Mouse (Mus musculus) spleen, embryonic (tissue): ENCODE results near the gene 1110004F10Rik.

Experiments used
- CTCF ChIA-PET: fragments of 350-600 bp; sonication (Branson Sonifier 250); formaldehyde crosslinking; loops from one replicate; lab custom pipeline; 2022; lab: Charles Lee

The 1110004F10Rik gene

GRCm38 (mm10) chr7:116092710-116093465 is 53.7 kb downstream of the 1110004F10Rik start:
- CTCF ChIA-PET, result no interaction called here

GRCm38 (mm10) chr7:116093466-116093850 is 54.3 kb downstream of the 1110004F10Rik start:
- CTCF ChIA-PET, result no interaction called here

- CTCF ChIA-PET, result no interaction called here
Observed at GRCm38 (mm10) chr7:116099952-116100528, 60.8 kb downstream of the 1110004F10Rik start.

- CTCF ChIA-PET, result no interaction called here
Observed at GRCm38 (mm10) chr7:116103091-116103490, 63.9 kb downstream of the 1110004F10Rik start.

GRCm38 (mm10) chr7:116110661-116111060 is 71.5 kb downstream of the 1110004F10Rik start:
- CTCF ChIA-PET, result no interaction called here

GRCm38 (mm10) chr7:116111546-116111945 is 72.3 kb downstream of the 1110004F10Rik start:
- CTCF ChIA-PET, result interaction anchor here (1.0 kb wide), 1 partner anchor 23 kb away, joined by 6 read pairs; no protein-coding TSS in a partner anchor

GRCm38 (mm10) chr7:116115216-116115930 is 76.2 kb downstream of the 1110004F10Rik start:
- CTCF ChIA-PET, result no interaction called here

- CTCF ChIA-PET, result no interaction called here
Observed at GRCm38 (mm10) chr7:116115991-116116390, 76.8 kb downstream of the 1110004F10Rik start.

GRCm38 (mm10) chr7:116119306-116119857 is 80.2 kb downstream of the 1110004F10Rik start:
- CTCF ChIA-PET, result interaction anchor here (0.8 kb wide), 1 partner anchor 358 kb away, joined by 4 read pairs; no protein-coding TSS in a partner anchor

GRCm38 (mm10) chr7:116120737-116121136 is 81.5 kb downstream of the 1110004F10Rik start:
- CTCF ChIA-PET, result no interaction called here

- CTCF ChIA-PET, result no interaction called here
Observed at GRCm38 (mm10) chr7:116121202-116121601, 82.0 kb downstream of the 1110004F10Rik start.

- CTCF ChIA-PET, result no interaction called here
Observed at GRCm38 (mm10) chr7:116122981-116123596, 83.9 kb downstream of the 1110004F10Rik start.

- CTCF ChIA-PET, result no interaction called here
Observed at GRCm38 (mm10) chr7:116123597-116123985, 84.4 kb downstream of the 1110004F10Rik start.

GRCm38 (mm10) chr7:116124057-116124456 is 84.9 kb downstream of the 1110004F10Rik start:
- CTCF ChIA-PET, result no interaction called here

- CTCF ChIA-PET, result no interaction called here
Observed at GRCm38 (mm10) chr7:116125671-116126070, 86.5 kb downstream of the 1110004F10Rik start.

GRCm38 (mm10) chr7:116127052-116127451 is 87.9 kb downstream of the 1110004F10Rik start:
- CTCF ChIA-PET, result no interaction called here

- CTCF ChIA-PET, result no interaction called here
Observed at GRCm38 (mm10) chr7:116128286-116128685, 89.1 kb downstream of the 1110004F10Rik start.

- CTCF ChIA-PET, result no interaction called here
Observed at GRCm38 (mm10) chr7:116129374-116129773, 90.2 kb downstream of the 1110004F10Rik start.

GRCm38 (mm10) chr7:116131390-116131789 is 92.2 kb downstream of the 1110004F10Rik start:
- CTCF ChIA-PET, result no interaction called here

GRCm38 (mm10) chr7:116132078-116132477 is 92.9 kb downstream of the 1110004F10Rik start:
- CTCF ChIA-PET, result no interaction called here
